Mouse (Mus musculus) thymus, postnatal 14 days (tissue): ENCODE data around the gene Apoa2.

Source experiments
- DNase-seq: peaks from one replicate; pipeline ENCODE4 v3.0.0; 2021

The Apoa2 gene

GRCm38 (mm10) chr1:171262594-171263130, 37.8 kb downstream of the Apoa2 start:
- DNase-seq = no peak

DNA sequence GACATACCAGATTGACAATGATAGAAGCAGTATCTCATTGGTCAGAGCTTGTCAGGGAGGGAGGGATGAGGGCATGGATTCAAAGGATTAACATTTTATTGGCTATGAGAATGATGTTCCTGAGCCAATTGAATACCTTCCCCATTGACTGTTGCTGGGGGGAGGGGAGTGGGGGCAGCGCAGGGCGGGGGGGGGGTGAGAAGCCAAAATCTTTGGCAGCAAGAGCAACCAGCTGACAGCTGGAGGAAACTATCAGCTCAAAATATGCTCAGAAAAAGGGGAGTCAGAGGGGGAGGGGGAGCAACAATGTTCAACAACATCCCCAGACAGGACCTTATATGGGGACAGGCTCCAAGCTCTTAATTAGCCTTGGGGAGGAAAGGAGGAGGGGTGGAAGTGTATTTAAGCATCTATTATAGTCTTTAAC, 38.3 kb downstream of the Apoa2 start:
- no peak for DNase-seq

DNA sequence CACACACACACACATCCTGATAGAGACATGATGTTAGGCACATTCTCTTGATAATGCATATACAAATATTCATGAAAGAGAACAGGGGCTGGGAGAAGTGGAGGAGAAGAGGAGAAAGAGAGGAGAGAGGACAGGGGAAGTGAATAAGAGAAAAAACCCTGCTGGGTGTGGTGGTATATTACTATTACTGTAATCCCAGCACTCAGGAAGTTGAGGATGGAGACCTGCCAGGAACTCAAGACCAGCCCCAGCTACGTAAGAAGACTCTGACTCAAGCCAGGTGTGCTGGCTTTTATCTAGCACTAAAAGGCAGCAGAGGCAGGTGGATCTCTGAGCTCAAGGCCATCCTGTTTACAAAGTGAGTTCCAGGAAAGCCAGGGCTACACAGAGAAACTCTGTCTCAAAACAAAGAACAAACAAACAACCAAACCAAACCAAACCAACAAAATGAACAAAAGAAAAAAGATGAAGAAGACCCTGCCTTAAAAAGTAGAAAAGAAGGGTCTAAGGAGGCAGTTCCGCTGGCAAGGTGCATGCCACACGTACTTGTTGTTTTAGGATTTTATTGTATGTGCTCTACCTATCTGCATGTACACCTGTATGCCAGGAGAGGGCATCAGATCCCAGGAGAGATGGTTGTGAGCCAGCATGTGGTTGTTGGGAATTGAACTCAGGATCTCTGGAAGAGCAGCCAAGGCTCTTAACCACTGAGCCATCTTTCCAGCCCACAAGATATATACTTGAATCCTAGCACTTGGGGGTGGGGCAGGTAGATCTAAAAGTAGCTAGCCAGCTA, 39.0 kb downstream of the Apoa2 start:
- DNase-seq = no peak

- no peak for DNase-seq
Observed at GRCm38 (mm10) chr1:171265971-171266744, 41.3 kb downstream of the Apoa2 start.

DNA sequence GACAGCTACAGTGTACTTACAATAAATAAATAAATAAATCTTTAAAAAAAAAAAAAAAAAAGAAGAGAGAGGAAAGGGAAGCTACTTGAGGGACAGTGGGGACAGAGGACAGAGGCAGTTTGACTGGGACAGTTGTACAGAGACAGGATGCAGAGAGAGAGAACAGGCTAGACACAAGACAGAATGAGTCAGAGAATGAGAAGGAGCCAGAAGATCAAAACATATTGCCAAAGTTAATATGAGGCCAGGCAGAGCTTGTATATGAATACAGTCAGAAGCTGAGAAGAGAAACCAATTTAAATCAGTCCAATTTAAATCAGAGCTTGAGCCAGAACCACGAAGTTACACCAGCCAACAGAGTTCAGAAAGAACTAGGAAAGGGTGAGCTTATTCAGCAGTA, 43.5 kb downstream of the Apoa2 start:
- DNase-seq = no peak

DNA sequence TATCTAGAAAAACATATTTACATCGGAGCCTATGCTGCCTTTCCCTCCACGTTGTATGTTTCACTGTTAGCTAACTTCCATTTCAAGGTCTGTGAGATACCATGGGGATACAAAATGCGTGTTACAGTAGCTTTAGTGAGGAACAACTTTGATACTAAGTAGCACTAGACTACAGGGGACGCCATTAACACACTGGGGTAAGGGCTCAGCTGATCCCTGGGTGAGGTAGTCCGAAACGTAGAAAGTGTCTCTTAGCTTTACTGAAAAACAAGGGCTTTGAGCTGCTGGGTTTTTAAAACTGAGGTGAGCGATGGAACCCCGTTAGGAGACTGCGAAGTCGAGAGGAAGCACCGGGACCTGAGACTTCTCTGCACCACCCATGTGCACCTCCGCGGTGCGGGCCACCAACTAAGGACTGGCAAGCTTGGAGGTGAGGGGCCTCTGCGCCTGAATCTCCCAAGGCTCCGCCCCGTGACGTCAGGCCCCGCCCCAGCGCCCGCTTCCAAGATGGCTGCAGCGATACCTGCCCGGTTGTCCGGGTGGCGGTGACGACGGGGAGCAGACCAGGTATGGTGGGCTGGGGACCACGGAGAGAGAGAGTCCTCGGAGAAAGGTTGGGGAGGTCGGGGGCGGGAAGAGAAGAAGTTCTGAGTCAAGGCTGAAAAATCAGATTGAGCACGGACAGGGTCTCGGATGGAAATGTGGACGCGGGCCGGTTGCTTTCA, 45.2 kb downstream of the Apoa2 start, which contains the start of gene B4galt3:
Gene B4galt3, plus strand, starts transcription at position 481 of the 725 bp plus-strand sequence.
- DNase-seq = peak; percentile 99

DNA sequence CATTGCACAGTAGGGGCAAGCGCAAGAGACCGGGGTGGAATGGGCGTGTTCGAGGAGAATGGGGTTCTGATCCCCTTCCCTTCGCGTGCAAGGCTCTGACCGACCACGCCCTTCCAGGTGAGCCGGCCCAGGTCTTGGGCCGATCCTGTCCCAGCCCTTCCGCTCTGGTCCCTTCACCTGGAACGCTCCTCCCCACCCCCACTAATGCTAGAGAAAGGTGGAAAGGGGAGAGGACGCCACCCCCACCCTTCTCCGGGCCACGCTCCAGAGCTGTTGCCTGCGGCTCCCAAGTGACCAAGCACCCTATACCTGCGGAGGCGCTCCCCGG, 45.7 kb downstream of the Apoa2 start:
- no peak for DNase-seq

DNA sequence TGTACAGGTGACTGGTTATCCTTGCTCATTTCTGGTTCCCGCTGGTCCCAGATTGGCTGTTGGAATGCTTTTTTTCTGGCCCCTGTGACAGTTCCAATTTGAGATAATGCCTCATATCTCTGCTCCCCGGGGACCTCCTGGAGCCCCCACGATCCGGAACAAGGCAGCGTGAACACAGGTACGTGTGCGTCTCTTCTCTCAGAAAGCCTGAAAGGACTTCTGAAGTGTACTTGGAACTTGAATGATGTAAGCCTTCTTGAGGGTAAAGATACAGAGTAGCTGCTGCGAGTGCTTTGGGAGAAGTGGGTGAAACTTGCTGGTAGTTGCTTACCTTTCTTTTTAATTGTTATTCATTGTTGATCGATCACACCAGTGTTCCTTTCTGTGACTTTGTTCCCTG, 46.3 kb downstream of the Apoa2 start:
- DNase-seq = no peak

DNA sequence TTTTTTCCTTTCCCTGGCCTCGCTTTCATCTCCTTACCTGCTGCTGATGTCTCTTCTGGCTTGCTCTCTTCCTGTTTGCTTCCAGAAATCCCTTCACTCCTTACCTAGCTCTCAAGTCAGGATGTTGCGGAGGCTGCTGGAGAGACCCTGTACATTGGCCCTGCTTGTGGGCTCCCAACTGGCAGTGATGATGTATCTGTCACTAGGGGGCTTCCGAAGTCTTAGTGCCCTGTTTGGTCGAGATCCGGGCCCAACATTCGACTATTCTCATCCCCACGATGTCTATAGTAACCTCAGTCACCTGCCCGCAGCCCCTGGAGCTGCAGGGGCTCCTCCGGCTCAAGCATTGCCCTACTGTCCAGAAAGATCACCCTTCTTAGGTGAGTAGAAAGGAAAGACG, 46.8 kb downstream of the Apoa2 start:
- DNase-seq = no peak

DNA sequence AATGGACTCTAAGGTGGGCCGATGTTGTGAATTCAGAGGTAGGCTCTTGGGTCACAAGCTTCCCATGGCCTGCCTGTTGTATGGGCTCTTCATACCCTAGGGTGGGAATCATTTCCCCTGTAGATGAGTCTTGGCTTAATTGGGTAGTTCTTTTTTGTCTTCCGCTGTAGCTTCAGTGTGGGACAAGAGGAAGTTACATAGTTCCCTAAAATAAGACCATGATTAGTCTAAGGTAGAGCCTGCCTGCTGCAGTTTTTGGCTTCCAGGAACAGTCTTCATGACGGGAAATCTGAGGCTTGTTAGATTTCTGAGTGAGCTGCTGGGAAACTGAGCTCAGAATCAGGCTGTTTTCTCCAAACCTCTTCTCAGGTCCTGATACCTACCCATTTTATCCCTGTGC, 47.2 kb downstream of the Apoa2 start:
- no peak for DNase-seq

DNA sequence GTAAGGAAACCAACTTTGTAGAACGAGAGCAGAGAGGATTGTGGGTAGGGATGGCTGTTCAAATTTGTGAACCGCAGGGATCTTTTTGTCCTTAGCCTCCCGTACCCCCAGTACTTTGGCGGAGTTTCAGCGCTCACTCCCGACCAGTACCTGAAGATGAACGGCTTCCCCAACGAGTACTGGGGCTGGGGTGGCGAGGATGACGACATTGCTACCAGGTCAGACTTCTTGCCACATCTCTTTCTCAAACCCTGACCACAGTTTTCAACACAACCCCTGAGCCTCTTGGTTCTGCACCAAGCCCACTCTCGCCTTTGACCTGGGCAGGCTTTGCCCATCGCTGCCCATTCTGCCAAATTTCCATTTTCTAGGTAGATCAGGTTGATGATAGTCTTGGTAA, 49.3 kb downstream of the Apoa2 start:
- DNase-seq = no peak

DNA sequence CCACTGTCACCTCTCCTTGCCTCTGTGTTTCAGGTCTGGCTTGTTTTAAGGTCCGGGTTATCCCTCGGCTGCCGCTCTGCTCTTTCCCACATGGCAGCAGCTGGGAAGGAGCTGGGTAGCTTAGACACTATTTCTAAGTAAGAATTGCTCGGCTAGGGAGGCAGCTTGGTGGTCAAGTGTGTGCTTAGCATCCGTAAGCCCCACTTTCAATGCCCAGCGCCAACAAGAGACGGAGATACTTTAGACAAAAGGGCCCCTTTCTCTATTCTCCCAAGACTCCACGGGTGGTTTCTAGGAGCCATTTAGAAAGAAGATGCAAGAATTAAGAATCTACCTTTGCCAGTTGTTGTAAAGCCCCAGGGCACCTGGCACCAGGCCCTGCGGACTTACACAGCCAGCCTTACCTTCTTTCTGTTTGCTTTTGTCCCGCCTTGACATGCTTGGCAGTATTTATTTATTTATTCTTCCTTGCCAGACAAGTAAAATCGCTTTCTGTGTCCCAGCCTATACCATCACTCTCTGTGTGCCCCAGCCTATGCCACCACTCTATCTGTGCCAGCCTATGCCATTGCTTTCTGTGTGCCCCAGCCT, 50.4 kb downstream of the Apoa2 start:
- DNase-seq = no peak
